Mouse (Mus musculus): ENCODE results near the gene Pycard. TPM values are rescaled to one million over a fixed set of nuclear protein-coding genes. Genes with fewer than 3 reads are reported as not detected.

Gene Pycard
- 39.8 TPM for polyA plus RNA-seq (2015; fragmentation: Illumina TruSeq; extraction: RNeasy Lipid Tissue Mini Kit (QIAGEN cat#74804); ENCODE audit: insufficient read depth, low replicate concordance)

GRCm38 (mm10) chr7:127993341-127993977 lies at the start of gene Pycard:
Pycard (minus strand) TSS chr7:127993867.

GRCm38 (mm10) chr7:128003688-128004087 lies 10.0 kb upstream of the Pycard start, which contains the start of gene Trim72:
Trim72 (plus strand) TSS chr7:128003949.

GRCm38 (mm10) chr7:127967004-127967921 lies 26.4 kb downstream of the Pycard start, which contains the start of gene Fus:
Fus (plus strand) TSS chr7:127967457.

GRCm38 (mm10) chr7:127946470-127947023 lies 47.1 kb downstream of the Pycard start, which contains the start of gene Prss36:
Prss36 (minus strand) TSS chr7:127946725.

Other genes with a start within 250 kb of the Pycard start
- gene Fbxl19, start 249.3 kb downstream of the Pycard start, polyA plus RNA-seq (2015; fragmentation: Illumina TruSeq; extraction: RNeasy Lipid Tissue Mini Kit (QIAGEN cat#74804); ENCODE audit: insufficient read depth, low replicate concordance): 6.2 TPM
- 32.6 TPM for gene Orai3, start 224.1 kb downstream of the Pycard start, polyA plus RNA-seq (2015; fragmentation: Illumina TruSeq; extraction: RNeasy Lipid Tissue Mini Kit (QIAGEN cat#74804); ENCODE audit: insufficient read depth, low replicate concordance)
- 28.5 TPM for gene Setd1a, start 217.2 kb downstream of the Pycard start, polyA plus RNA-seq (2015; fragmentation: Illumina TruSeq; extraction: RNeasy Lipid Tissue Mini Kit (QIAGEN cat#74804); ENCODE audit: insufficient read depth, low replicate concordance)
- not detected for gene Gm49388, start 208.3 kb downstream of the Pycard start, polyA plus RNA-seq (2015; fragmentation: Illumina TruSeq; extraction: RNeasy Lipid Tissue Mini Kit (QIAGEN cat#74804); ENCODE audit: insufficient read depth, low replicate concordance)
- gene Hsd3b7, start 193.3 kb downstream of the Pycard start, polyA plus RNA-seq (2015; fragmentation: Illumina TruSeq; extraction: RNeasy Lipid Tissue Mini Kit (QIAGEN cat#74804); ENCODE audit: insufficient read depth, low replicate concordance): 14.7 TPM
- gene Stx4a, start 169.6 kb downstream of the Pycard start, polyA plus RNA-seq (2015; fragmentation: Illumina TruSeq; extraction: RNeasy Lipid Tissue Mini Kit (QIAGEN cat#74804); ENCODE audit: insufficient read depth, low replicate concordance): 96.9 TPM
- 1.5 TPM for gene Stx1b, start 169.3 kb downstream of the Pycard start, polyA plus RNA-seq (2015; fragmentation: Illumina TruSeq; extraction: RNeasy Lipid Tissue Mini Kit (QIAGEN cat#74804); ENCODE audit: insufficient read depth, low replicate concordance)
- 37.8 TPM for gene Zfp646, start 117.6 kb downstream of the Pycard start, polyA plus RNA-seq (2015; fragmentation: Illumina TruSeq; extraction: RNeasy Lipid Tissue Mini Kit (QIAGEN cat#74804); ENCODE audit: insufficient read depth, low replicate concordance)
- 4.0 TPM for gene Zfp668, start 117.0 kb downstream of the Pycard start, polyA plus RNA-seq (2015; fragmentation: Illumina TruSeq; extraction: RNeasy Lipid Tissue Mini Kit (QIAGEN cat#74804); ENCODE audit: insufficient read depth, low replicate concordance)
- 0.25 TPM for gene Prss53, start 102.9 kb downstream of the Pycard start, polyA plus RNA-seq (2015; fragmentation: Illumina TruSeq; extraction: RNeasy Lipid Tissue Mini Kit (QIAGEN cat#74804); ENCODE audit: insufficient read depth, low replicate concordance)
- not detected for gene Gm21974, start 98.4 kb downstream of the Pycard start, polyA plus RNA-seq (2015; fragmentation: Illumina TruSeq; extraction: RNeasy Lipid Tissue Mini Kit (QIAGEN cat#74804); ENCODE audit: insufficient read depth, low replicate concordance)
- 52.3 TPM for gene Vkorc1, start 98.2 kb downstream of the Pycard start, polyA plus RNA-seq (2015; fragmentation: Illumina TruSeq; extraction: RNeasy Lipid Tissue Mini Kit (QIAGEN cat#74804); ENCODE audit: insufficient read depth, low replicate concordance)
- gene Bckdk, start 89.8 kb downstream of the Pycard start, polyA plus RNA-seq (2015; fragmentation: Illumina TruSeq; extraction: RNeasy Lipid Tissue Mini Kit (QIAGEN cat#74804); ENCODE audit: insufficient read depth, low replicate concordance): 16.3 TPM
- 55.2 TPM for gene Kat8, start 81.4 kb downstream of the Pycard start, polyA plus RNA-seq (2015; fragmentation: Illumina TruSeq; extraction: RNeasy Lipid Tissue Mini Kit (QIAGEN cat#74804); ENCODE audit: insufficient read depth, low replicate concordance)
- not detected for gene Prss8, start 63.8 kb downstream of the Pycard start, polyA plus RNA-seq (2015; fragmentation: Illumina TruSeq; extraction: RNeasy Lipid Tissue Mini Kit (QIAGEN cat#74804); ENCODE audit: insufficient read depth, low replicate concordance)
- gene Prss36, start 47.1 kb downstream of the Pycard start, polyA plus RNA-seq (2015; fragmentation: Illumina TruSeq; extraction: RNeasy Lipid Tissue Mini Kit (QIAGEN cat#74804); ENCODE audit: insufficient read depth, low replicate concordance): 1.6 TPM
- 960 TPM for gene Fus, start 26.4 kb downstream of the Pycard start, polyA plus RNA-seq (2015; fragmentation: Illumina TruSeq; extraction: RNeasy Lipid Tissue Mini Kit (QIAGEN cat#74804); ENCODE audit: insufficient read depth, low replicate concordance)
- gene Trim72, start 10.1 kb upstream of the Pycard start, polyA plus RNA-seq (2015; fragmentation: Illumina TruSeq; extraction: RNeasy Lipid Tissue Mini Kit (QIAGEN cat#74804); ENCODE audit: insufficient read depth, low replicate concordance): 0.18 TPM
- gene Itgam, start 68.8 kb upstream of the Pycard start, polyA plus RNA-seq (2015; fragmentation: Illumina TruSeq; extraction: RNeasy Lipid Tissue Mini Kit (QIAGEN cat#74804); ENCODE audit: insufficient read depth, low replicate concordance): 22.2 TPM
- 2.1 TPM for gene Gm49368, start 68.8 kb upstream of the Pycard start, polyA plus RNA-seq (2015; fragmentation: Illumina TruSeq; extraction: RNeasy Lipid Tissue Mini Kit (QIAGEN cat#74804); ENCODE audit: insufficient read depth, low replicate concordance)
- 99.5 TPM for gene Itgax, start 135.7 kb upstream of the Pycard start, polyA plus RNA-seq (2015; fragmentation: Illumina TruSeq; extraction: RNeasy Lipid Tissue Mini Kit (QIAGEN cat#74804); ENCODE audit: insufficient read depth, low replicate concordance)
- gene Itgad, start 160.5 kb upstream of the Pycard start, polyA plus RNA-seq (2015; fragmentation: Illumina TruSeq; extraction: RNeasy Lipid Tissue Mini Kit (QIAGEN cat#74804); ENCODE audit: insufficient read depth, low replicate concordance): 93.2 TPM
- 0.69 TPM for gene Cox6a2, start 212.5 kb upstream of the Pycard start, polyA plus RNA-seq (2015; fragmentation: Illumina TruSeq; extraction: RNeasy Lipid Tissue Mini Kit (QIAGEN cat#74804); ENCODE audit: insufficient read depth, low replicate concordance)
- gene Armc5, start 243.5 kb upstream of the Pycard start, polyA plus RNA-seq (2015; fragmentation: Illumina TruSeq; extraction: RNeasy Lipid Tissue Mini Kit (QIAGEN cat#74804); ENCODE audit: insufficient read depth, low replicate concordance): 3.1 TPM
- 5.1 TPM for gene 9130023H24Rik, start 244.2 kb upstream of the Pycard start, polyA plus RNA-seq (2015; fragmentation: Illumina TruSeq; extraction: RNeasy Lipid Tissue Mini Kit (QIAGEN cat#74804); ENCODE audit: insufficient read depth, low replicate concordance)